Mouse (Mus musculus) kidney, postnatal 0 days (tissue): ENCODE measurements around the gene Gm45233. TPM values are rescaled to one million over a fixed set of nuclear protein-coding genes. Genes with fewer than 3 reads are reported as not detected.
"Not testable (repeated sequence)": the region's sequence is repeated elsewhere in the genome, so short reads cannot be mapped to it uniquely, and the experiment has no call there.

Experiments
- ATAC-seq: fragments of 200-750 bp; cut with Nextera tagmentation; replicated peaks from 2 replicates; pipeline ENCODE4 v1.8.0; 2017; ENCODE audit warnings: low read depth, moderate number of reproducible peaks, moderate TSS enrichment, moderate library complexity; ENCODE audit not compliant: low FRiP score
- DNase-seq: peaks from one replicate; pipeline ENCODE4 v3.0.0-alpha.2; 2016; ENCODE audit warnings: low spot score
- H3K27ac ChIP-seq: fragments of 300-500 bp; sonication (generic); 2 replicates; pipeline ENCODE4 v1.5.1; 2014; ENCODE audit warnings: mild to moderate bottlenecking
- H3K27me3 ChIP-seq: fragments of 300-500 bp; sonication (generic); 2 replicates; pipeline ENCODE4 v1.6.1; 2014; ENCODE audit warnings: low read length, mixed read lengths; ENCODE audit not compliant: insufficient read depth
- H3K36me3 ChIP-seq: fragments of 300-500 bp; sonication (generic); 2 replicates; pipeline ENCODE4 v1.6.1; 2014; ENCODE audit warnings: low read length, mixed read lengths; ENCODE audit not compliant: insufficient read depth
- H3K4me1 ChIP-seq: fragments of 300-500 bp; sonication (generic); replicated peaks from 2 replicates; pipeline ENCODE4 v1.6.1; 2014; ENCODE audit warnings: antibody characterized with exemption, low read length, mixed read lengths; ENCODE audit not compliant: insufficient read depth
- H3K4me2 ChIP-seq: fragments of 300-500 bp; sonication (generic); 2 replicates; pipeline ENCODE4 v1.6.1; 2014; ENCODE audit warnings: mild to moderate bottlenecking, low read length, moderate library complexity, mixed read lengths
- H3K4me3 ChIP-seq: fragments of 300-500 bp; sonication (generic); replicated peaks from 2 replicates; pipeline ENCODE4 v1.5.1; 2014; ENCODE audit warnings: low read depth, low read length
- H3K9ac ChIP-seq: fragments of 300-500 bp; sonication (generic); 2 replicates; pipeline ENCODE4 v1.6.1; 2014; ENCODE audit warnings: low read depth, low read length
- H3K9me3 ChIP-seq: fragments of 300-500 bp; sonication (generic); replicated peaks from 2 replicates; pipeline ENCODE4 v1.6.1; 2016; ENCODE audit warnings: low read length, inconsistent platforms, mixed read lengths
- CTCF ChIP-seq: IDR thresholded peaks from 2 replicates; pipeline ENCODE4 v1.5.1; 2016; ENCODE audit warnings: antibody characterized with exemption, low read depth, mild to moderate bottlenecking, moderate library complexity
- WGBS: fragments of 180-500 bp; shearing (Covaris S2); extraction: QIAGEN DNeasy Blood & Tissue Kit; methylation state at CpG from one replicate; pipeline ENCODE4 v1.1.7; 2014; 5-methylcytosine and 5-hydroxymethylcytosine counted together
- polyA plus RNA-seq: library from polyadenylated mRNA; unstranded; fragments of >200 nt; fragmentation: Nextera tagmentation; extraction: Ambion mirVana; gene quantifications from 2 replicates; pipeline ENCODE4 v1.2.1, GENCODE M21; 2015

Gm45233 gene
- 0.24 and 0.29 TPM in 2 replicates for polyA plus RNA-seq

GRCm38 (mm10) chr7:43443917-43444293 is at the start of gene Gm45233, which contains the start of gene Etfb:
TSS of gene Gm45233 (plus strand) at chr7:43444128.
TSS of gene Etfb (plus strand) at chr7:43444083.
- no peaks in the 10 kb centered on the region for H3K27me3 ChIP-seq
- peaks cover 12% of the 10 kb centered on the region; the same call in 1 of the 2 replicates for H3K4me1 ChIP-seq
- no peaks in the 10 kb centered on the region for H3K36me3 ChIP-seq
- peak within 1 kb of the TSS; percentile 80 for H3K4me2 ChIP-seq
- peak within 1 kb of the TSS; percentile 48 for H3K4me3 ChIP-seq
- H3K9ac ChIP-seq: peak within 1 kb of the TSS; percentile 67
- TF ChIP-seq CTCF: peak; percentile 30; the same call in 1 of the 2 replicates
- peak within 1 kb of the TSS; percentile 99 for H3K27ac ChIP-seq
- under 1% methylated on average over 27 of the region's 27 CpGs for WGBS
- peak; percentile 97 for ATAC-seq
- no peaks in the 10 kb centered on the region for H3K9me3 ChIP-seq
- peak; percentile 99 for DNase-seq

- no peak for ATAC-seq
- H3K27me3 ChIP-seq: no peaks in the 10 kb centered on the region
- no peaks in the 10 kb centered on the region for H3K9me3 ChIP-seq
- no peak overlapping the region for H3K4me3 ChIP-seq
- no peak for DNase-seq
- H3K27ac ChIP-seq: no peak overlapping the region
- no peak for TF ChIP-seq CTCF
- WGBS: 82% methylated on average over 2 of the region's 2 CpGs
- no peak overlapping the region for H3K4me2 ChIP-seq
- no peaks in the 10 kb centered on the region for H3K36me3 ChIP-seq
- H3K4me1 ChIP-seq: no peaks in the 10 kb centered on the region
- H3K9ac ChIP-seq: no peak overlapping the region
Observed at GRCm38 (mm10) chr7:43399501-43399900, 44.4 kb upstream of the Gm45233 start.

- TF ChIP-seq CTCF: no peak
Observed at GRCm38 (mm10) chr7:43402718-43403117, 41.2 kb upstream of the Gm45233 start.

GRCm38 (mm10) chr7:43407573-43407972 is 36.4 kb upstream of the Gm45233 start:
- Histone ChIP-seq H3K36me3 (no peaks in the 10 kb centered on the region), H3K9me3 (no peaks in the 10 kb centered on the region), H3K27me3 (no peaks in the 10 kb centered on the region), H3K4me3 (no peak overlapping the region), H3K9ac (no peak overlapping the region), H3K27ac (no peak overlapping the region), H3K4me1 (no peaks in the 10 kb centered on the region), H3K4me2 (no peak overlapping the region)
- ATAC-seq (no peak), DNase-seq (no peak)
- TF ChIP-seq CTCF: no peak
- WGBS: 73% methylated on average over 3 of the region's 3 CpGs

More at GRCm38 (mm10) chr7:43402718-43403117, 41.2 kb upstream of the Gm45233 start:
- no peaks in the 10 kb centered on the region for H3K27me3 ChIP-seq
- WGBS: 4% methylated on average over 2 of the region's 2 CpGs
- no peak overlapping the region for H3K27ac ChIP-seq
- no peak overlapping the region for H3K9ac ChIP-seq
- ATAC-seq (no peak), DNase-seq (no peak)
- no peaks in the 10 kb centered on the region for H3K36me3 ChIP-seq
- no peaks in the 10 kb centered on the region for H3K4me1 ChIP-seq
- no peak overlapping the region for H3K4me3 ChIP-seq
- H3K9me3 ChIP-seq: no peaks in the 10 kb centered on the region
- H3K4me2 ChIP-seq: no peak overlapping the region

GRCm38 (mm10) chr7:43408131-43408553 is 35.8 kb upstream of the Gm45233 start, which contains the start of gene Siglecg:
TSS of gene Siglecg (plus strand) at chr7:43408204.
- 30% methylated on average over 4 of the region's 4 CpGs for WGBS
- no peak within 1 kb of the TSS for H3K27ac ChIP-seq
- H3K9me3 ChIP-seq: no peaks in the 10 kb centered on the region
- no peaks in the 10 kb centered on the region for H3K27me3 ChIP-seq
- peak; percentile 61; the same call in 1 of the 2 replicates for ATAC-seq
- DNase-seq: peak; percentile 73
- H3K4me3 ChIP-seq: no peak within 1 kb of the TSS
- no peak within 1 kb of the TSS for H3K4me2 ChIP-seq
- H3K36me3 ChIP-seq: no peaks in the 10 kb centered on the region
- TF ChIP-seq CTCF: no peak
- no peaks in the 10 kb centered on the region for H3K4me1 ChIP-seq
- H3K9ac ChIP-seq: no peak within 1 kb of the TSS

GRCm38 (mm10) chr7:43409084-43409483 is 34.8 kb upstream of the Gm45233 start:
- H3K4me2 ChIP-seq: no peak overlapping the region
- no peak for TF ChIP-seq CTCF
- 64% methylated on average over 3 of the region's 3 CpGs for WGBS
- no peaks in the 10 kb centered on the region for H3K9me3 ChIP-seq
- ATAC-seq: no peak
- no peak for DNase-seq
- H3K27me3 ChIP-seq: no peaks in the 10 kb centered on the region
- no peak overlapping the region for H3K9ac ChIP-seq
- H3K4me3 ChIP-seq: no peak overlapping the region
- H3K27ac ChIP-seq: no peak overlapping the region
- H3K4me1 ChIP-seq: no peaks in the 10 kb centered on the region
- H3K36me3 ChIP-seq: no peaks in the 10 kb centered on the region

GRCm38 (mm10) chr7:43411724-43412123 is 32.2 kb upstream of the Gm45233 start:
- peak; percentile 58; the same call in 1 of the 2 replicates for ATAC-seq
- H3K27ac ChIP-seq, H3K27me3 ChIP-seq, H3K36me3 ChIP-seq, H3K4me2 ChIP-seq, H3K9me3 ChIP-seq, H3K4me3 ChIP-seq, H3K4me1 ChIP-seq, H3K9ac ChIP-seq: not testable (repeated sequence)
- WGBS: 22% methylated on average over 4 of the region's 4 CpGs
- DNase-seq: peak; percentile 22
